Mouse (Mus musculus) urinary bladder, adult 2 months (tissue): ENCODE results near the gene Proca1. TPM values are rescaled to one million over a fixed set of nuclear protein-coding genes. Genes with fewer than 3 reads are reported as not detected.
"Not testable (repeated sequence)": the region's sequence is repeated elsewhere in the genome, so short reads cannot be mapped to it uniquely, and the experiment has no call there.

Experiments
- DNase-seq: peaks from one replicate; pipeline ENCODE4 v3.0.0; 2022; ENCODE audit warnings: low spot score
- polyA plus RNA-seq: library from polyadenylated mRNA; depleted of rRNA; stranded (reverse); fragments of >200 nt; gene quantifications from 2 replicates; pipeline ENCODE4 v1.2.3, GENCODE M21; 2012

The Proca1 gene
- polyA plus RNA-seq, 1 experiment: 3.0 TPM

- DNase-seq: no peak
These were observed 11.3 kb upstream of the Proca1 start for GRCm38 (mm10) chr11:78181830-78182357.

- DNase-seq: no peak
These were observed 10.7 kb upstream of the Proca1 start for GRCm38 (mm10) chr11:78182450-78182849.

- DNase-seq: peak; percentile 75
These were observed 10.0 kb upstream of the Proca1 start, which contains the start of gene Rpl23a for GRCm38 (mm10) chr11:78182961-78183844. Gene Rpl23a (minus strand): TSS chr11:78183584.

GRCm38 (mm10) chr11:78183884-78184514, 9.2 kb upstream of the Proca1 start:
- DNase-seq: no peak

- not testable (repeated sequence) for DNase-seq
These were observed 8.5 kb upstream of the Proca1 start for GRCm38 (mm10) chr11:78184702-78185101.

- peak; percentile 59 for DNase-seq
These were observed 4.6 kb upstream of the Proca1 start, which contains the start of gene Rab34 for GRCm38 (mm10) chr11:78188331-78189233. Gene Rab34 (plus strand): TSS chr11:78188430.

- no peak for DNase-seq
These were observed 3.8 kb upstream of the Proca1 start for GRCm38 (mm10) chr11:78189234-78190040.

GRCm38 (mm10) chr11:78190041-78190440, 3.2 kb upstream of the Proca1 start:
- DNase-seq: no peak

GRCm38 (mm10) chr11:78194411-78195100, 1.4 kb downstream of the Proca1 start:
- peak; percentile 54 for DNase-seq

- DNase-seq: no peak
These were observed 2.1 kb downstream of the Proca1 start for GRCm38 (mm10) chr11:78195101-78195863.

GRCm38 (mm10) chr11:78202372-78202771, 9.2 kb downstream of the Proca1 start:
- DNase-seq: no peak

GRCm38 (mm10) chr11:78204287-78204686, 11.1 kb downstream of the Proca1 start:
- DNase-seq: no peak

GRCm38 (mm10) chr11:78205361-78206206, 12.4 kb downstream of the Proca1 start:
- DNase-seq: no peak

- DNase-seq: no peak
These were observed 14.0 kb downstream of the Proca1 start for GRCm38 (mm10) chr11:78207190-78207589.

GRCm38 (mm10) chr11:78209886-78210285, 16.7 kb downstream of the Proca1 start:
- no peak for DNase-seq

GRCm38 (mm10) chr11:78210615-78211014, 17.4 kb downstream of the Proca1 start:
- DNase-seq: no peak

- DNase-seq: no peak
These were observed 18.3 kb downstream of the Proca1 start for GRCm38 (mm10) chr11:78211513-78211912.

GRCm38 (mm10) chr11:78213086-78213817, 20.1 kb downstream of the Proca1 start:
- DNase-seq: no peak
